Mouse (Mus musculus): ENCODE results near the gene Rbfox2. TPM values are rescaled to one million over a fixed set of nuclear protein-coding genes. Genes with fewer than 3 reads are reported as not detected.
A peak's percentile ranks its signal among the peaks of the same experiment; 100 is the strongest.
"Not testable (repeated sequence)": the region's sequence is repeated elsewhere in the genome, so short reads cannot be mapped to it uniquely, and the experiment has no call there.

The Rbfox2 gene
- polyA plus RNA-seq, 1 experiment from 2014 or later = 136 TPM

DNA sequence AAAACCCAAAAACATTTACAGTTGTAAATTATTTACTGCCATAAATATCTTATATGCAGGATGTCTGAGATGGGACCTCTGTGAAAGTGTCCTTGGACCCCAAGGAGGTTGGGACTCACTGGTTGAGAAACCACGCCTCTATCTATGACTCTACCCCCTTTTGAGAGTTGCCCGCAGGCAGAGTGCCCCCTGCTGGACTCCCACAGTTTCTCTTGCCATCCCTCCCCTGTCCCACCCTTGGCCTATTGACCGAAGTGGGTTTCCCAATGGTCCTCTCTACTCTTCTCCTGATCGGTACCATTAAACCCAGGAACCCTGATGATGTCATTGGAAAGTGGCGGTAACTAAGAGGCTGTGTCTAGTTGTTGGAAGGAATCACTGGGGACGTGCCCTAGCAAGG is 35.2 kb upstream of the Rbfox2 start:
- Histone ChIP-seq H3K36me3 (no peaks in the 10 kb centered on the region), H3K9me3 (no peaks in the 10 kb centered on the region), H3K4me1 (replicated peaks) (peaks cover 43% of the 10 kb centered on the region), H3K9ac (no peak overlapping the region), H3K27me3 (no peaks in the 10 kb centered on the region), H3K4me3 (no peak overlapping the region), H3K27ac (replicated peaks) (no peak overlapping the region), H3K4me2 (no peak overlapping the region)
- WGBS = 89% methylated on average over 6 of the region's 6 CpGs
- ATAC-seq (ENCODE audit: low read depth) = no peak

GRCm38 (mm10) chr15:77340581-77340980 is 33.8 kb upstream of the Rbfox2 start:
- H3K9me3 ChIP-seq = no peaks in the 10 kb centered on the region
- H3K4me2 ChIP-seq = no peak overlapping the region
- peaks cover 57% of the 10 kb centered on the region for H3K4me1 ChIP-seq (replicated peaks)
- ATAC-seq (ENCODE audit: low read depth) = no peak
- no peak overlapping the region; the same call in 1 of the 2 replicates for H3K27ac ChIP-seq (replicated peaks)
- no peaks in the 10 kb centered on the region for H3K36me3 ChIP-seq
- H3K9ac ChIP-seq = no peak overlapping the region
- no peaks in the 10 kb centered on the region for H3K27me3 ChIP-seq
- no peak overlapping the region for H3K4me3 ChIP-seq

DNA sequence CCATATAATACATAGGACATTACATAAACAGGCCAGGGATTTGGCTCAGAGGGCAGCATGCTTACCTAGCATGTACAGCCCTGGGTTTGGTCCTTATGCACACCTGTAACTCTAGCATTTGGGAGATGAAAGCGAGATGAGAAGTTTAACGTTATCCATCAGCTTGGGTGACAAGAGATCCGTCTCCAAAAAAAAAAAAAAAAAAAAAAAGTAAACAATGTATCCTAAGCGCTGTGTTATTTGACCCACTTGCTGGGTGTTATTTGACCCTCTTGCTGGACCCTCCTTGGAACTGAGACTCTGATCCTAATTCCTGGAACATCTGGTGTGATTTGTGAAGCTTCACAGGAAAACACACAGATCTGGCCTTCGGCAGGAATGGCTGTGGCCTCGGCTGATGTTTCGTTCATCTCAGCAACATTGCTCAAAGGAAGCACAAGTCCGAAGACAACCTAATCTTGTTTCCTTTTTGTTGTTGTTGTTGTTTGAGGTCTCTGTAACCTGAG is 32.2 kb upstream of the Rbfox2 start:
- Histone ChIP-seq H3K4me1 (replicated peaks) (peaks cover 46% of the 10 kb centered on the region), H3K27ac (replicated peaks) (0 out of 2 replicates have a peak overlapping the region, but pooled peaks have one; percentile 29)
- WGBS = 70% methylated on average over 8 of the region's 8 CpGs

DNA sequence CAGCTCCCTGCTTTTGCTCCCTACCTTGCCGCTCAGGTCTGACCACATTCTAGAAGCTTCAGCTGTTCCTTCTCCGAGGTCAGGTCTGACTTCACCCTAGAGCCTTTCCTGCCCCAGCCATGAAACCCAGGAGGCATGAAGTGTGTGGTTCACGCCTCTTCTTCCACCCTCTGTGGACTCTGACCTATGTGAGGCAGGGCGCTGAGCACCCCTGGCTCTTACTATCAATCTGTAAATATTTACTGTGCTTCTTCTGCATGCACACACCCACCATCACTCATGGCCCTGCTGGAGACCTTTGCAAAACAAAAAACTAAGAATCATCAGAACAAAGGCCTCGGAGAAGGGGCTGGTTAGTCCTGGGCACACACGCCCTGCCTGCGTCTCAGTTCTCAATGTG is 31.6 kb upstream of the Rbfox2 start:
- peak overlapping the region; percentile 29; the same call in 1 of the 2 replicates for H3K27ac ChIP-seq (replicated peaks)
- ATAC-seq (ENCODE audit: low read depth) = no peak
- H3K27me3 ChIP-seq = no peaks in the 10 kb centered on the region
- H3K4me1 ChIP-seq (replicated peaks) = peaks cover 41% of the 10 kb centered on the region
- no peak overlapping the region for H3K4me2 ChIP-seq
- WGBS = 75% methylated on average over 7 of the region's 7 CpGs
- no peaks in the 10 kb centered on the region for H3K9me3 ChIP-seq
- H3K36me3 ChIP-seq = no peaks in the 10 kb centered on the region
- no peak overlapping the region for H3K4me3 ChIP-seq
- no peak overlapping the region for H3K9ac ChIP-seq

More for the DNA sequence above, 32.2 kb upstream of the Rbfox2 start:
- Histone ChIP-seq H3K4me3 (no peak overlapping the region), H3K27me3 (no peaks in the 10 kb centered on the region), H3K9ac (no peak overlapping the region), H3K36me3 (no peaks in the 10 kb centered on the region), H3K4me2 (no peak overlapping the region), H3K9me3 (no peaks in the 10 kb centered on the region)
- no peak for ATAC-seq (ENCODE audit: low read depth)

GRCm38 (mm10) chr15:77337926-77338325 is 31.1 kb upstream of the Rbfox2 start:
- Histone ChIP-seq H3K27me3 (no peaks in the 10 kb centered on the region), H3K4me3 (no peak overlapping the region), H3K4me2 (no peak overlapping the region), H3K9me3 (no peaks in the 10 kb centered on the region), H3K4me1 (replicated peaks) (peaks cover 36% of the 10 kb centered on the region), H3K9ac (peak overlapping the region; percentile 26; the same call in 1 of the 2 replicates), H3K27ac (replicated peaks) (peak overlapping the region; percentile 29; the same call in 1 of the 2 replicates), H3K36me3 (no peaks in the 10 kb centered on the region)
- 58% methylated on average over 3 of the region's 3 CpGs for WGBS
- no peak for ATAC-seq (ENCODE audit: low read depth)

GRCm38 (mm10) chr15:77336968-77337341 is 30.2 kb upstream of the Rbfox2 start:
- Histone ChIP-seq H3K4me3 (peak overlapping the region; percentile 36; the same call in 1 of the 2 replicates), H3K9ac (no peak overlapping the region)

GRCm38 (mm10) chr15:77336287-77336967 is 29.6 kb upstream of the Rbfox2 start:
- ATAC-seq (ENCODE audit: low read depth) = peak; percentile 76

More at GRCm38 (mm10) chr15:77336968-77337341, 30.2 kb upstream of the Rbfox2 start:
- WGBS = 51% methylated on average over 9 of the region's 9 CpGs
- H3K36me3 ChIP-seq = no peaks in the 10 kb centered on the region
- 0 out of 2 replicates have a peak overlapping the region, but pooled peaks have one; percentile 70 for H3K27ac ChIP-seq (replicated peaks)
- no peak for ATAC-seq (ENCODE audit: low read depth)
- H3K4me1 ChIP-seq (replicated peaks) = peaks cover 28% of the 10 kb centered on the region
- H3K27me3 ChIP-seq = no peaks in the 10 kb centered on the region
- no peaks in the 10 kb centered on the region for H3K9me3 ChIP-seq
- H3K4me2 ChIP-seq = peak overlapping the region; percentile 59

DNA sequence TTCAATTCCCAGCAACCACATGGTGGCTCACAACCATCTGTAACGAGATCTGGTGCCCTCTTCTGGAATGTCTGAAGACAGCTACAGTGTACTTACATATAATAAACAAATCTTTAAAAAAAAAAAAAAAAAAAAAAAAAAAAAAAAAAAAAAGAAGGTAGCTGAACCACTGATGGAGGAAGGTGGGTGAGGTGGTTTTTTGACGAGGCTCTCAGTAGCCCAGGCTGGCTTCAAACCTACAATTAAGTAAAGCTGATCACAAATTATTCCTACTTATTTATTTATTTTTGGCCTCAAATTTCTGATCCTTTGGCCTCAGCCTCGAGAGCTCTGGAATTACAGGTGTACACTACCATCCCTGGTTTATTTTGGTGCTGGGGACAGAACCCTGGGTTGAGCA is 28.4 kb upstream of the Rbfox2 start:
- H3K27ac ChIP-seq (replicated peaks); H3K9ac ChIP-seq; H3K36me3 ChIP-seq; H3K4me2 ChIP-seq; H3K4me3 ChIP-seq; H3K9me3 ChIP-seq; H3K27me3 ChIP-seq; ATAC-seq (ENCODE audit: low read depth): not testable (repeated sequence)
- H3K4me1 ChIP-seq (replicated peaks) = peaks cover 24% of the 10 kb centered on the region
- WGBS = 100% methylated on average over 3 of the region's 3 CpGs

More at GRCm38 (mm10) chr15:77336287-77336967, 29.6 kb upstream of the Rbfox2 start:
- no peaks in the 10 kb centered on the region for H3K9me3 ChIP-seq
- peak overlapping the region; percentile 36 for H3K4me3 ChIP-seq
- H3K9ac ChIP-seq = peak overlapping the region; percentile 66
- 2% methylated on average over 32 of the region's 32 CpGs for WGBS
- no peaks in the 10 kb centered on the region for H3K36me3 ChIP-seq
- H3K4me2 ChIP-seq = peak overlapping the region; percentile 59
- H3K27ac ChIP-seq (replicated peaks) = peak overlapping the region; percentile 70
- H3K4me1 ChIP-seq (replicated peaks) = peaks cover 28% of the 10 kb centered on the region
- no peaks in the 10 kb centered on the region for H3K27me3 ChIP-seq

GRCm38 (mm10) chr15:77332272-77332991 is 25.6 kb upstream of the Rbfox2 start:
- Histone ChIP-seq H3K27me3 (no peaks in the 10 kb centered on the region), H3K9ac (no peak overlapping the region), H3K27ac (replicated peaks) (no peak overlapping the region), H3K4me1 (replicated peaks) (peaks cover 14% of the 10 kb centered on the region), H3K4me2 (no peak overlapping the region), H3K36me3 (no peaks in the 10 kb centered on the region), H3K9me3 (no peaks in the 10 kb centered on the region), H3K4me3 (no peak overlapping the region)
- 69% methylated on average over 7 of the region's 7 CpGs for WGBS
- no peak for ATAC-seq (ENCODE audit: low read depth)

GRCm38 (mm10) chr15:77331444-77331843 is 24.6 kb upstream of the Rbfox2 start:
- no peak for ATAC-seq (ENCODE audit: low read depth)
- Histone ChIP-seq H3K9ac (no peak overlapping the region; the same call in 1 of the 2 replicates), H3K36me3 (no peaks in the 10 kb centered on the region), H3K9me3 (no peaks in the 10 kb centered on the region), H3K27me3 (no peaks in the 10 kb centered on the region), H3K4me3 (no peak overlapping the region), H3K4me1 (replicated peaks) (peaks cover 9% of the 10 kb centered on the region), H3K27ac (replicated peaks) (no peak overlapping the region), H3K4me2 (no peak overlapping the region)
- 86% methylated on average over 4 of the region's 4 CpGs for WGBS

- WGBS = 82% methylated on average over 12 of the region's 12 CpGs
- H3K9me3 ChIP-seq = no peaks in the 10 kb centered on the region
- no peaks in the 10 kb centered on the region for H3K36me3 ChIP-seq
- no peaks in the 10 kb centered on the region for H3K4me1 ChIP-seq (replicated peaks)
- no peak overlapping the region for H3K9ac ChIP-seq
- no peak overlapping the region for H3K27ac ChIP-seq (replicated peaks)
- H3K4me2 ChIP-seq = no peak overlapping the region
- no peak overlapping the region for H3K4me3 ChIP-seq
- ATAC-seq (ENCODE audit: low read depth) = no peak
- H3K27me3 ChIP-seq = no peaks in the 10 kb centered on the region
These were observed 22.9 kb upstream of the Rbfox2 start for GRCm38 (mm10) chr15:77329681-77330180.

DNA sequence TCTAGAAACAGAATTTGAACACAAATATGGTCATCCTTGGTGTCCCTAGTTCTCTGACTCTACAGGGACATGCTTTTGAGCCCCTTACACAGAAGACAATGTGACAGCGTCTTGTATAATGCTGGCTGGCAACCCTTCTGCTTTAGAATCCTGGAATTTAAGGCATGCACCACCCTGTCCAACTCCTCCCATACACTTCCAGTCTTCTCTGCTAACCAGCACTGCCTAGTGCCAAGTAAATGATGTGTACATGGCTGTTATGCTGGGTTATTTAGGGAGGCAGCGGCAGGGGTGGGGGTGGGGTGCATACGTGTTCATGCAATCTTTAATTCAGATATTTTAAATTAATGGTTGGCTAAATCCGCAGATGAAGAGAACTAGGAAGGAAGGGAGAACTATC is 19.6 kb upstream of the Rbfox2 start:
- H3K9ac ChIP-seq = no peak overlapping the region
- no peak for ATAC-seq (ENCODE audit: low read depth)
- no peak overlapping the region for H3K4me2 ChIP-seq
- H3K27me3 ChIP-seq = no peaks in the 10 kb centered on the region
- no peak overlapping the region for H3K4me3 ChIP-seq
- H3K9me3 ChIP-seq = no peaks in the 10 kb centered on the region
- WGBS = 88% methylated on average over 4 of the region's 4 CpGs
- H3K36me3 ChIP-seq = no peaks in the 10 kb centered on the region
- no peak overlapping the region for H3K27ac ChIP-seq (replicated peaks)
- no peaks in the 10 kb centered on the region for H3K4me1 ChIP-seq (replicated peaks)
